In the genomic region with DNA sequence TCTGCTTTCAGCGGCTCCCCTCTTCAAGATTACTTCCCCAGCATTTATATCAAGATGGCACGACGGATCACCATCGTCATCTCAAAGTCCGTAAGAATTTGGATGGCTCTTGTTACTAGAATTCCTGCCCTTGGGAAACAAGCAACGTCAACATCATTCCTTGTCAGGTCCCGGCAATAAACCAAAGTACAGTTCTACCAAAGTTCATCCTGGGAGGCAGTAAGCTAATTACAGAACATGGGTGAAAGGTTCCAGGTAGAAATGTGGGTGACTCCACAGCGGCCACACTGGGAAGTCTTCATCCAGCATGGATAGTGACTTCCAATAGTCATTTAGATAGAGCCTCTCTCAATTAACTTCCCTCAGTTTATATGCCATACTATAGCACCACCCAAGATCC, we compare ENCODE assay signal across 19 mouse cellular contexts.
"Had no signal": no experiment of that assay in that cellular context is flagged by ENCODE, and none has a peak within 500 bp of the region (broad histone marks: within the 10 kb centered on the region; RNA-seq: fewer than 3 reads in every experiment).

No protein-coding gene starts in this region.

- H3K27ac ChIP-seq: hindbrain, embryonic 13.5 days; kidney, postnatal 0 days; limb, embryonic 12.5 days; limb, embryonic 15.5 days; liver, embryonic 12.5 days; liver, embryonic 15.5 days; macrophage; midbrain, embryonic 12.5 days; midbrain, embryonic 15.5 days; neural tube, embryonic 12.5 days; neural tube, embryonic 15.5 days had no signal

- DNase-seq: left cerebral cortex, postnatal 4 days; lung, adult 2 months; lung, postnatal 14 days; retina, postnatal 1 day; right cerebral cortex, postnatal 25 days; thymus, adult 18-20 months; thymus, postnatal 36 days had no signal

- H3K4me2 ChIP-seq: hindbrain, embryonic 13.5 days; limb, embryonic 12.5 days; limb, embryonic 15.5 days; liver, embryonic 12.5 days; liver, embryonic 15.5 days; midbrain, embryonic 12.5 days; midbrain, embryonic 15.5 days; neural tube, embryonic 12.5 days; neural tube, embryonic 15.5 days had no signal

- H3K4me3 ChIP-seq: hindbrain, embryonic 13.5 days; limb, embryonic 12.5 days; limb, embryonic 15.5 days; liver, embryonic 12.5 days; liver, embryonic 15.5 days; midbrain, embryonic 12.5 days; midbrain, embryonic 15.5 days; neural tube, embryonic 12.5 days; neural tube, embryonic 15.5 days had no signal

- H3K27me3 ChIP-seq: limb, embryonic 15.5 days; liver, embryonic 12.5 days; liver, embryonic 15.5 days; midbrain, embryonic 15.5 days had no signal

- H3K9me3 ChIP-seq: hindbrain, embryonic 13.5 days; limb, embryonic 12.5 days; limb, embryonic 15.5 days; liver, embryonic 12.5 days; liver, embryonic 15.5 days; midbrain, embryonic 12.5 days; midbrain, embryonic 15.5 days; neural tube, embryonic 12.5 days; neural tube, embryonic 15.5 days had no signal

- H3K36me3 ChIP-seq: hindbrain, embryonic 13.5 days; limb, embryonic 12.5 days; limb, embryonic 15.5 days; liver, embryonic 12.5 days; liver, embryonic 15.5 days; midbrain, embryonic 12.5 days; midbrain, embryonic 15.5 days; neural tube, embryonic 12.5 days; neural tube, embryonic 15.5 days had no signal

- H3K4me1 ChIP-seq: hindbrain, embryonic 13.5 days; liver, embryonic 12.5 days; liver, embryonic 15.5 days; midbrain, embryonic 15.5 days; neural tube, embryonic 12.5 days; neural tube, embryonic 15.5 days had no signal

- ATAC-seq: hindbrain, embryonic 16.5 days; liver, embryonic 12.5 days; midbrain, embryonic 15.5 days had no signal

- H3K9ac ChIP-seq: hindbrain, embryonic 13.5 days; limb, embryonic 12.5 days; limb, embryonic 15.5 days; liver, embryonic 12.5 days; liver, embryonic 15.5 days; midbrain, embryonic 12.5 days; midbrain, embryonic 15.5 days; neural tube, embryonic 12.5 days; neural tube, embryonic 15.5 days had no signal
